Mouse (Mus musculus): Measurements from ENCODE around the gene Klhdc1. TPM values are rescaled to one million over a fixed set of nuclear protein-coding genes. Genes with fewer than 3 reads are reported as not detected.

Gene Klhdc1
- total and polyA plus RNA-seq, 3 experiments: 6.4 to 8.2 (median 7.2) TPM

GRCm38 (mm10) chr12:69227776-69228466 is 13.1 kb upstream of the Klhdc1 start, which contains the start of gene Pole2 (continued):
- no peak; the same call in 1 of the 2 replicates for TF ChIP-seq IRF4 (IDR thresholded peaks at IDR 0.05; ENCODE audit: low read depth, low read length)
- TF ChIP-seq CHD2 (IDR thresholded peaks at IDR 0.05; ENCODE audit: low read length): 0 out of 2 replicates have a peak, but pooled peaks have one; percentile 25

GRCm38 (mm10) chr12:69229251-69229650 is 11.7 kb upstream of the Klhdc1 start:
- H3K4me1 ChIP-seq (ENCODE audit: control insufficient read depth in 1 of 2, insufficient read depth in 2 of 2): peaks cover 2 to 28% of the 10 kb centered on the region in 2 experiments; a peak in 3 of 4 replicates
- H3K4me3 ChIP-seq (replicated peaks in 1 of 3; ENCODE audit: low read depth in 2 of 3, low read length in 2 of 3, poor library complexity in 1 of 3): no peak overlapping the region
- TF ChIP-seq SMC3 (IDR thresholded peaks at IDR 0.05; ENCODE audit: low read depth, low read length): peak; percentile 42
- no peak for TF ChIP-seq CHD2 (IDR thresholded peaks at IDR 0.05; ENCODE audit: low read length)
- TF ChIP-seq SIN3A (IDR thresholded peaks at IDR 0.05; ENCODE audit: low read length): 0 out of 2 replicates have a peak, but pooled peaks have one; percentile 23
- peak; percentile 48 for TF ChIP-seq RAD21 (IDR thresholded peaks at IDR 0.05; ENCODE audit: low read depth, low read length)
- TF ChIP-seq CTCF (conservative IDR thresholded peaks at IDR 0.05 in 1 of 2, IDR thresholded peaks at IDR 0.05 in 1 of 2; ENCODE audit: low read depth in 2 of 2, low read length in 2 of 2): peak; percentile 42 to 66; a peak in 3 of 4 replicates
- no peak for TF ChIP-seq ZKSCAN1 (IDR thresholded peaks at IDR 0.05; ENCODE audit: borderline replicate concordance, low read depth, low read length)
- TF ChIP-seq ELF1 (IDR thresholded peaks at IDR 0.05; ENCODE audit: low read depth, low read length): peak; percentile 17; the same call in 1 of the 2 replicates
- no peak for TF ChIP-seq JUN (IDR thresholded peaks at IDR 0.05; ENCODE audit: insufficient read depth, low read depth, low read length)
- no peaks in the 10 kb centered on the region for H3K27me3 ChIP-seq (replicated peaks)
- no peak overlapping the region for H3K27ac ChIP-seq (ENCODE audit: insufficient read depth, low read depth)
- in situ Hi-C loops (cut with MboI; ENCODE audit: low pct_ligation_motif_present, low pct_unique_long_range_greater_than_20kb, low sequenced_read_pairs) (no loop called here), dilution Hi-C loops (cut with MboI; ENCODE audit: extremely low pct_ligation_motif_present, extremely low pct_unique_long_range_greater_than_20kb, low sequenced_read_pairs) (no loop called here)
- H3K9ac ChIP-seq (ENCODE audit: insufficient read depth, low read depth): no peak overlapping the region
- no peak overlapping the region for H3K4me2 ChIP-seq (ENCODE audit: insufficient read depth, low read depth, poor library complexity, severe bottlenecking)
- no peaks in the 10 kb centered on the region for H3K9me3 ChIP-seq (replicated peaks; ENCODE audit: low read length)
- peaks cover 10% of the 10 kb centered on the region; the same call in 1 of the 2 replicates for H3K79me2 ChIP-seq (replicated peaks; ENCODE audit: control insufficient read depth, extremely low read depth, insufficient read depth, poor library complexity, severe bottlenecking)
- peak; percentile 67 for DNase-seq (ENCODE audit: extremely low read depth)
- H3K36me3 ChIP-seq (replicated peaks in 1 of 2; ENCODE audit: control insufficient read depth in 1 of 2, insufficient read depth in 1 of 2, low read length in 1 of 2): peaks cover 2 to 17% of the 10 kb centered on the region in 2 experiments

GRCm38 (mm10) chr12:69235782-69236181 is 5.2 kb upstream of the Klhdc1 start:
- dilution Hi-C loops (cut with MboI; ENCODE audit: extremely low pct_ligation_motif_present, extremely low pct_unique_long_range_greater_than_20kb, low sequenced_read_pairs) (no loop called here), in situ Hi-C loops (cut with MboI; ENCODE audit: low pct_ligation_motif_present, low pct_unique_long_range_greater_than_20kb, low sequenced_read_pairs) (no loop called here)
- Histone ChIP-seq H3K9me3 (replicated peaks; ENCODE audit: low read length) (no peaks in the 10 kb centered on the region), H3K9ac (ENCODE audit: insufficient read depth, low read depth) (no peak overlapping the region), H3K79me2 (replicated peaks; ENCODE audit: control insufficient read depth, extremely low read depth, insufficient read depth, poor library complexity, severe bottlenecking) (no peaks in the 10 kb centered on the region), H3K4me1 (ENCODE audit: control insufficient read depth in 1 of 2, insufficient read depth in 2 of 2) (peaks cover 0 to 3% of the 10 kb centered on the region in 2 experiments; a peak in 1 of 4 replicates), H3K36me3 (replicated peaks in 1 of 2; ENCODE audit: control insufficient read depth in 1 of 2, insufficient read depth in 1 of 2, low read length in 1 of 2) (no peaks in the 10 kb centered on the region), H3K27me3 (replicated peaks) (no peaks in the 10 kb centered on the region), H3K27ac (ENCODE audit: insufficient read depth, low read depth) (no peak overlapping the region), H3K4me2 (ENCODE audit: insufficient read depth, low read depth, poor library complexity, severe bottlenecking) (no peak overlapping the region), H3K4me3 (replicated peaks in 1 of 3; ENCODE audit: low read depth in 2 of 3, low read length in 2 of 3, poor library complexity in 1 of 3) (no peak overlapping the region)
- TF ChIP-seq POLR2A (IDR thresholded peaks at IDR 0.05; ENCODE audit: low read depth, low read length): no peak
- TF ChIP-seq TBP (conservative IDR thresholded peaks at IDR 0.05; ENCODE audit: low read depth, low read length): no peak
- TF ChIP-seq SIN3A (IDR thresholded peaks at IDR 0.05; ENCODE audit: low read length): no peak
- TF ChIP-seq UBTF (IDR thresholded peaks at IDR 0.05; ENCODE audit: low read depth, low read length): no peak
- TF ChIP-seq CHD1 (IDR thresholded peaks at IDR 0.05; ENCODE audit: low read depth, low read length): no peak
- no peak for TF ChIP-seq ZKSCAN1 (IDR thresholded peaks at IDR 0.05; ENCODE audit: borderline replicate concordance, low read depth, low read length)
- TF ChIP-seq ELF1 (IDR thresholded peaks at IDR 0.05; ENCODE audit: low read depth, low read length): no peak
- no peak for TF ChIP-seq JUN (IDR thresholded peaks at IDR 0.05; ENCODE audit: insufficient read depth, low read depth, low read length)
- no peak for TF ChIP-seq MAFK (IDR thresholded peaks at IDR 0.05; ENCODE audit: insufficient replicate concordance, low read length)
- TF ChIP-seq RAD21 (IDR thresholded peaks at IDR 0.05; ENCODE audit: low read depth, low read length): no peak
- no peak for TF ChIP-seq CTCF (conservative IDR thresholded peaks at IDR 0.05 in 1 of 2, IDR thresholded peaks at IDR 0.05 in 1 of 2; ENCODE audit: low read depth in 2 of 2, low read length in 2 of 2)
- TF ChIP-seq SMC3 (IDR thresholded peaks at IDR 0.05; ENCODE audit: low read depth, low read length): no peak
- TF ChIP-seq IRF4 (IDR thresholded peaks at IDR 0.05; ENCODE audit: low read depth, low read length): no peak
- no peak for TF ChIP-seq MAZ (IDR thresholded peaks at IDR 0.05; ENCODE audit: low read depth, low read length)
- TF ChIP-seq USF2 (conservative IDR thresholded peaks at IDR 0.05; ENCODE audit: low read depth, low read length): no peak
- TF ChIP-seq KAT2A (IDR thresholded peaks at IDR 0.05; ENCODE audit: insufficient replicate concordance, low read length): no peak
- TF ChIP-seq PAX5 (IDR thresholded peaks at IDR 0.05; ENCODE audit: low read length): no peak
- no peak for DNase-seq (ENCODE audit: extremely low read depth)
